Mouse (Mus musculus) heart, embryonic 10.5 days (tissue): ENCODE measurements around the gene Synj2. TPM values are rescaled to one million over a fixed set of nuclear protein-coding genes. Genes with fewer than 3 reads are reported as not detected.
"Not testable (repeated sequence)": the region's sequence is repeated elsewhere in the genome, so short reads cannot be mapped to it uniquely, and the experiment has no call there.

Experiments
- DNase-seq: peaks from one replicate; pipeline ENCODE4 v3.0.0-alpha.2; 2017; ENCODE audit warnings: low spot score
- H3K27ac ChIP-seq: fragments of 300-500 bp; sonication (generic); 2 replicates; pipeline ENCODE4 v1.5.1; 2016; ENCODE audit warnings: mild to moderate bottlenecking
- H3K27me3 ChIP-seq: fragments of 300-500 bp; sonication (generic); 2 replicates; pipeline ENCODE4 v1.6.1; 2016; ENCODE audit warnings: mild to moderate bottlenecking; ENCODE audit not compliant: poor library complexity, insufficient read depth, severe bottlenecking
- H3K36me3 ChIP-seq: fragments of 300-500 bp; sonication (generic); 2 replicates; pipeline ENCODE4 v1.6.1; 2016; ENCODE audit warnings: mild to moderate bottlenecking, moderate library complexity
- H3K4me1 ChIP-seq: fragments of 300-500 bp; sonication (generic); 2 replicates; pipeline ENCODE4 v1.6.1; 2016; ENCODE audit warnings: mild to moderate bottlenecking
- H3K4me3 ChIP-seq: fragments of 300-500 bp; sonication (generic); 2 replicates; pipeline ENCODE4 v1.5.1; 2016; ENCODE audit warnings: mild to moderate bottlenecking, moderate library complexity
- H3K9me3 ChIP-seq: fragments of 300-500 bp; sonication (generic); 2 replicates; pipeline ENCODE4 v1.6.1; 2016; ENCODE audit warnings: mild to moderate bottlenecking, moderate library complexity
- WGBS: fragments of 180-500 bp; shearing (Covaris S2); methylation state at CpG from one replicate; pipeline ENCODE4 v1.1.7; 2016; 5-methylcytosine and 5-hydroxymethylcytosine counted together
- polyA plus RNA-seq: library from polyadenylated mRNA; unstranded; fragments of >200 nt; fragmentation: Nextera tagmentation; extraction: Ambion mirVana; gene quantifications from 2 replicates; pipeline ENCODE4 v1.2.1, GENCODE M21; 2016

The Synj2 gene
- polyA plus RNA-seq, 1 experiment from 2014 or later: 3.4 TPM

- peaks cover 38% of the 10 kb centered on the region for H3K4me1 ChIP-seq
- no peaks in the 10 kb centered on the region for H3K9me3 ChIP-seq
- H3K27ac ChIP-seq: no peak overlapping the region
- DNase-seq: no peak
- 70% methylated on average over 12 of the region's 12 CpGs for WGBS
- no peaks in the 10 kb centered on the region for H3K36me3 ChIP-seq
- H3K27me3 ChIP-seq: no peaks in the 10 kb centered on the region
- no peak overlapping the region for H3K4me3 ChIP-seq
Observed at GRCm38 (mm10) chr17:6017268-6017667, 76.2 kb downstream of the Synj2 start.

GRCm38 (mm10) chr17:6018348-6018747, 77.3 kb downstream of the Synj2 start:
- Histone ChIP-seq H3K36me3 (no peaks in the 10 kb centered on the region), H3K9me3 (no peaks in the 10 kb centered on the region), H3K4me3 (no peak overlapping the region), H3K27ac (no peak overlapping the region), H3K27me3 (no peaks in the 10 kb centered on the region), H3K4me1 (peaks cover 35% of the 10 kb centered on the region)
- DNase-seq: no peak
- WGBS: 83% methylated on average over 4 of the region's 4 CpGs

DNA sequence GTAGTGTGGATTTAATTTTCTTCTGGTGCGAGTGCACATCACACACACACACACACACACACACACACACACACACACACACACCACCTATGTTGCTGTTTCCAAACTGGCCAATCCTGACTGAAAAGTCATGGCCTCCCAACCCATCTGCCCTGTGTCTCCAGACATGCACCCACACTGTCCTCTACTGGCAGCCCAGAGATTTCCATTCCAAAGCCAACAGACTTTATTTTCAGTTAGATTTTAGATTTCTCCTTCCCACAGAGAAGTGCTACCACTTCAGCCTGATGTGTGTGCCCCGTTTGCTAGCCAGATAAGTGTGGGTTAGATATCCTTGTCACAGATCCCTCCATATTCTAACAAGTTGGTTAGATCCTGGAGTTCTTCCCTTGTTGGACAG, 78.7 kb downstream of the Synj2 start:
- H3K4me3 ChIP-seq: no peak overlapping the region
- H3K9me3 ChIP-seq: no peaks in the 10 kb centered on the region
- no peak overlapping the region for H3K27ac ChIP-seq
- 0 out of 2 replicates have a peak, but pooled peaks cover 4% of the 10 kb centered on the region for H3K36me3 ChIP-seq
- WGBS: 59% methylated on average over 2 of the region's 2 CpGs
- H3K4me1 ChIP-seq: peaks cover 26% of the 10 kb centered on the region
- no peak for DNase-seq
- no peaks in the 10 kb centered on the region for H3K27me3 ChIP-seq

GRCm38 (mm10) chr17:6020636-6021035, 79.6 kb downstream of the Synj2 start:
- Histone ChIP-seq H3K36me3 (0 out of 2 replicates have a peak, but pooled peaks cover 6% of the 10 kb centered on the region), H3K27me3 (no peaks in the 10 kb centered on the region), H3K4me3 (no peak overlapping the region), H3K27ac (no peak overlapping the region; the same call in 1 of the 2 replicates), H3K9me3 (no peaks in the 10 kb centered on the region), H3K4me1 (peaks cover 21% of the 10 kb centered on the region)
- WGBS: 63% methylated on average over 7 of the region's 7 CpGs
- DNase-seq: no peak

DNA sequence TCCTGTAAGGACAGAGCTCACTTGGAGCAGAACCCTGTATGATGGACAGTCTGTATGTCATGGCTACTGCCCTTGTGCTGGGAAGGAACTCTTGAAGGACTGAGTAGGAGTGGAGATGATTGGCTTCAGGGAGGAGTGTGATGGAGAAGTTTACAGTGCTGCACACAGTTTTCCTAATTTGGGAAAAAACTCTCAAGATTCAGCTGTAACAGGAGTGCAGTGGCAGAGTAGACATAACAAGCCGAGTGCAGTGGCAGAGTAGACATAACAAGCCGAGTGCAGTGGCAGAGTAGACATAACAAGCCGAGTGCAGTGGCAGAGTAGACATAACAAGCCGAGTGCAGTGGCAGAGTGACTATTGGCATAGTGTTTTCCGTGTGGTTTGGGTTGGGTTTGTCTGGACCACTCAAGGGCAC, 80.3 kb downstream of the Synj2 start:
- DNase-seq: not testable (repeated sequence)

DNA sequence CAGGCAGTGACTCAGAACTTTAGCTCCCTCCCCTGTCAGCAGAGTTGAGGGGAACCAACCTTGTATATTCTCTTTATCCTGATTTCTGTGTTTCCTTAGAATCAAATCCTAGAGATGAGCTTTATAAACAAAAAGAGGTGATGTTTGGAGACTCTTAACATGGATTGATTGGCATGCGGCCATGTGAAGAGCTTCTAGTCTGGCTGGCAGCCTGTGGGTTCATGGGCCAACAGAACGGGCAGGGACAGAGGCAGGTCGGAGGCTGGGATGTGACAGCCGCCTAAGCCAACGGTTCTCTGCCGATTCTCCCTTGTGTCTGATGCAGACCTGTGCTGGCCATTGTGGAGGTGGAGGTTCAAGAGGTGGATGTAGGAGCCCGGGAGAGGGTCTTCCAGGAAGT, 84.8 kb downstream of the Synj2 start:
- no peaks in the 10 kb centered on the region for H3K27me3 ChIP-seq

More for the DNA sequence above, 80.3 kb downstream of the Synj2 start:
- H3K27me3 ChIP-seq, H3K36me3 ChIP-seq, H3K9me3 ChIP-seq, H3K4me3 ChIP-seq: not testable (repeated sequence)
- Histone ChIP-seq H3K4me1 (peaks cover 13% of the 10 kb centered on the region), H3K27ac (peak overlapping the region; percentile 29; the same call in 1 of the 2 replicates)
- 51% methylated on average over 5 of the region's 5 CpGs for WGBS

DNA sequence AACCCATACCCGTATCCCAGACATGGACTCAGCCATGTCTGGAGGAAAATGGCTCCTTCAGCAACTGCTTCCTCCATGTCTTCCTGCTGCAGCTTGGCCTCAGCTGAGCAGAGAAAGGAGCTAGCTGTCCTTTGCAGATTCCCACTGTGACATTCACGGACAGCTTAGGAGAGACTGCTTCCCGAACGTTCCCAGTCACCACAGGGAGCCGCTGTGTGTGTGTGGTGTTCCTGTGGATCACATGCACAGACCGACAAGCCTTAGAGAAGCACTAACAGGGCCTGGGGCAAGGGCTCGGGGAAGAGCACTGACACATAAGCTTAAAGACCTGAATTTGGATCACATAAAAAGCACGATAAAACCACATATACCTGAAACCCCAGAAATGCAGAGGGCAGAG, 94.6 kb downstream of the Synj2 start:
- H3K4me1 ChIP-seq: no peaks in the 10 kb centered on the region; the same call in 1 of the 2 replicates
- no peaks in the 10 kb centered on the region for H3K27me3 ChIP-seq
- no peak overlapping the region for H3K4me3 ChIP-seq
- no peak for DNase-seq
- H3K27ac ChIP-seq: no peak overlapping the region
- no peaks in the 10 kb centered on the region for H3K9me3 ChIP-seq
- peaks cover 11% of the 10 kb centered on the region; the same call in 1 of the 2 replicates for H3K36me3 ChIP-seq
- WGBS: 50% methylated on average over 8 of the region's 8 CpGs

More for the DNA sequence above, 84.8 kb downstream of the Synj2 start:
- no peak for DNase-seq
- no peak overlapping the region for H3K27ac ChIP-seq
- H3K9me3 ChIP-seq: no peaks in the 10 kb centered on the region
- H3K36me3 ChIP-seq: peaks cover 41% of the 10 kb centered on the region
- peaks cover 2% of the 10 kb centered on the region; the same call in 1 of the 2 replicates for H3K4me1 ChIP-seq
- no peak overlapping the region for H3K4me3 ChIP-seq
- WGBS: 80% methylated on average over 7 of the region's 7 CpGs

- WGBS: 83% methylated on average over 8 of the region's 8 CpGs
- H3K4me1 ChIP-seq: no peaks in the 10 kb centered on the region; the same call in 1 of the 2 replicates
- H3K27ac ChIP-seq: no peak overlapping the region
- H3K36me3 ChIP-seq: peaks cover 11% of the 10 kb centered on the region; the same call in 1 of the 2 replicates
- no peaks in the 10 kb centered on the region for H3K9me3 ChIP-seq
- no peak for DNase-seq
- H3K27me3 ChIP-seq: no peaks in the 10 kb centered on the region
- no peak overlapping the region for H3K4me3 ChIP-seq
Observed at GRCm38 (mm10) chr17:6036458-6036857, 95.4 kb downstream of the Synj2 start.

- H3K4me3 ChIP-seq: no peak overlapping the region
- no peaks in the 10 kb centered on the region for H3K27me3 ChIP-seq
- H3K4me1 ChIP-seq: no peaks in the 10 kb centered on the region; the same call in 1 of the 2 replicates
- H3K9me3 ChIP-seq: no peaks in the 10 kb centered on the region
- DNase-seq: no peak
- no peak overlapping the region for H3K27ac ChIP-seq
- WGBS: 88% methylated on average over 11 of the region's 11 CpGs
- H3K36me3 ChIP-seq: peaks cover 11% of the 10 kb centered on the region; the same call in 1 of the 2 replicates
Observed at GRCm38 (mm10) chr17:6036872-6037271, 95.8 kb downstream of the Synj2 start.

- WGBS: 84% methylated on average over 10 of the region's 10 CpGs
- Histone ChIP-seq H3K9me3 (no peaks in the 10 kb centered on the region), H3K4me1 (no peaks in the 10 kb centered on the region; the same call in 1 of the 2 replicates), H3K27me3 (no peaks in the 10 kb centered on the region), H3K27ac (no peak overlapping the region), H3K4me3 (no peak overlapping the region), H3K36me3 (peaks cover 11% of the 10 kb centered on the region; the same call in 1 of the 2 replicates)
- DNase-seq: no peak
Observed at GRCm38 (mm10) chr17:6037507-6037906, 96.4 kb downstream of the Synj2 start.

DNA sequence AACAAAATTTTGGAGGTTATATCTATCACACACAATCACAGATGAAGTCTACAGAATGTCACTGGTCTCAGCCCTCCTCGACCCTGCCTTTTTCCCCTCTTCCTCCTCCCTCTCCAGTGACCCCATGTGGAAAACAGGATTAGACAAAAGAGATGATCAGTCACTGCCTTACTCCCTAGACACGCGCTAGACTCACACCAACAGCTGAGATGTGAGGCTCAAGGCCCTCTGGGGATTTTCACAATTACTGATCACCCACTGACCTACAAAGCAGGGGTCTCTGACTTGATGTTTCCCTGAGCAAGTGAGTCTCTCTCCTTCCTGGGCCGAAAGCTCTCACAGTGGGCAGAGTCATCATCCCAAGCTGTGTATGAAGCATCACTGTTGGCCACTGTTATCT, 111.7 kb downstream of the Synj2 start:
- no peak overlapping the region for H3K27ac ChIP-seq
- DNase-seq: no peak
- H3K4me1 ChIP-seq: 0 out of 2 replicates have a peak, but pooled peaks cover 2% of the 10 kb centered on the region
- H3K9me3 ChIP-seq: no peaks in the 10 kb centered on the region
- 74% methylated on average over 4 of the region's 4 CpGs for WGBS
- 0 out of 2 replicates have a peak, but pooled peaks cover 2% of the 10 kb centered on the region for H3K36me3 ChIP-seq
- no peaks in the 10 kb centered on the region for H3K27me3 ChIP-seq
- H3K4me3 ChIP-seq: no peak overlapping the region

DNA sequence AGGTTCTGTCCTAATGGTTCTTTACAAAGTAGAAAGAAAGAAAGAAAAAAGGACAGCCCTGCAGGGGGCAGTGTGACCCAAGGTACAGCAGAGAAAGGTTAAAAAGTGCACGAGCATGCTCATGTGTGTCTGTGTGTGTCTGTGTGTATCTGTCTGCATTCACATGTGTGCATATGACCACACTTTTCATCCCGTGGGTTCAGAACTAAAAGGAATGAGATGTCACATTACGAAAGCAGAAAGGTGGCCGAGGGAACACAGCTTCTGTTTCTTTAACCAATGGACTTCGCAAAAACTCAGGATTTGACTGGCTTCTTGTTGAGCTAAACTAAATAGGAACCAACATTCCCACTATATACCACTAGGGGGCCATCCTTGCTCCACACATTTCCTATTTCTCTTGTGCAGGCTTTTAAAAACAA, 113.9 kb downstream of the Synj2 start:
- Histone ChIP-seq H3K27me3 (no peaks in the 10 kb centered on the region), H3K36me3 (0 out of 2 replicates have a peak, but pooled peaks cover 2% of the 10 kb centered on the region), H3K27ac (no peak overlapping the region), H3K4me3 (no peak overlapping the region), H3K9me3 (no peaks in the 10 kb centered on the region), H3K4me1 (0 out of 2 replicates have a peak, but pooled peaks cover 2% of the 10 kb centered on the region)
- 21% methylated on average over 5 of the region's 5 CpGs for WGBS
- no peak for DNase-seq

DNA sequence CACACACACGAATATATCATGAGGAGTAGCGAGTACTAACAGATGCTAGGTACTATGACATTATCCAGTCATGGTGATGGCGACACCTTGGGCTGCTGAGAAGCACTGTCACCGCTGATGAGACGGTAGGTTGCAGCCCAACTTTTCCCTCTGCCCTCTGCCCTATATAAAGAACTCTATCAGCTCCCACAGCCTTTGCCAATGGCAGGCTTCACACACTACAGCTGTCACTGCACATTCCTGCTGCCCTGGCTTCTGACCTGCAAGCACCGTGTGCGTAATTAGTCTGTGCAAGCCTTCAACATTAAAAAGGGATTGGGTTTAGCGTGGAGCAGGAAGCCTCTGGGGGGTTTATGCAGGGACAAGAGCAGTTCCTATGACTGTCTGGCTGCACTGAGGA, 121.7 kb downstream of the Synj2 start:
- DNase-seq: no peak
- WGBS: 68% methylated on average over 8 of the region's 8 CpGs
- peaks cover 5% of the 10 kb centered on the region; the same call in 1 of the 2 replicates for H3K4me1 ChIP-seq
- H3K9me3 ChIP-seq: no peaks in the 10 kb centered on the region
- no peak overlapping the region for H3K27ac ChIP-seq
- H3K36me3 ChIP-seq: peaks cover 21% of the 10 kb centered on the region
- H3K27me3 ChIP-seq: no peaks in the 10 kb centered on the region
- no peak overlapping the region for H3K4me3 ChIP-seq

DNA sequence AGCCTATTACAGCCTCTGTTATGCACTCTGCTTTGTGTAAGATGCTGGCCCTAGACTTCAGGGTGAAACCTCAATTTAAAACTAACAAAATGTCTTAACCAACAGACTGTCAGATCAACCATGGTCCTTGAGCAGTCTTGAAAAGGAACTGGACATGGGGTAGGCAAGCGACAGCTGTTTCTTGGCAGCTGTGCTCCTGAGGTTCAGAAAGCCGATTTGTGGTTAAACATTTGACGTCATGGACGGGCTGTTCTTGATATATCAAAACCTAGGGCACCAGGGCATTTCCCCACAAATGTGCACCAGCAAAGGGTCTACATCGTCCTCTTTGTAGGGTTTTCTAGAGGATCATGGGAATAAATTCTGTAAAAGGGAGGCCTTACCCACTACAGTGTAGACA, 122.5 kb downstream of the Synj2 start:
- no peak for DNase-seq
- WGBS: 84% methylated on average over 5 of the region's 5 CpGs
- H3K27ac ChIP-seq: no peak overlapping the region
- H3K27me3 ChIP-seq: no peaks in the 10 kb centered on the region
- H3K4me3 ChIP-seq: no peak overlapping the region
- H3K9me3 ChIP-seq: no peaks in the 10 kb centered on the region
- peaks cover 21% of the 10 kb centered on the region for H3K36me3 ChIP-seq
- peaks cover 5% of the 10 kb centered on the region; the same call in 1 of the 2 replicates for H3K4me1 ChIP-seq
